Mouse (Mus musculus): ENCODE data around the gene Hmgcs1.
A peak's percentile ranks its signal among the peaks of the same experiment; 100 is the strongest.
"Not testable (repeated sequence)": the region's sequence is repeated elsewhere in the genome, so short reads cannot be mapped to it uniquely, and the experiment has no call there.

Hmgcs1 gene

GRCm38 (mm10) chr13:119690039-119690728, at the start of gene Hmgcs1:
Gene Hmgcs1 (plus strand): TSS chr13:119690379.
- DNase-seq (ENCODE audit: low read depth, low spot score): peak; percentile 99

GRCm38 (mm10) chr13:119640504-119640903, 49.7 kb upstream of the Hmgcs1 start:
- peak; percentile 60 for DNase-seq (ENCODE audit: low read depth, low spot score)

GRCm38 (mm10) chr13:119641145-119641544, 49.0 kb upstream of the Hmgcs1 start:
- no peak for DNase-seq (ENCODE audit: low read depth, low spot score)

DNA sequence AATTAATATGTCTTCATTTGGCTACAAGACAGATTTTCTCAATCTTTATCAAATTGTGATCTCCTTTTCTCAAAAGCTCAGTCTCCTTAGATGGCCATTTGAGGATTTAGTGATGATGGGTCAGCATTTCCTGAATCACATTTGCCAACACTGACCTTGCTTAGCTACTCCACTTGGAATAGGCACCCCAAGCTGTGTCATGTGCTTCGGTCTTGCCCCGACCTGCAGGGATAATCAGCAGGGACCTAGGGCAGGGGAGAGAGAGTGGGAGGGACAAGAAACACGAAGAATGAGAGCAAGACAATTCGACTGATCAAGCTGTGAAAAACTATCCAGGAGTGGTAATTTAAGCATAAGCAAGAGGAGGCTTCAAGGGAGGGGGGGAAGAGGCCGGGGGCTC, 45.4 kb upstream of the Hmgcs1 start:
- DNase-seq (ENCODE audit: low read depth, low spot score): no peak

DNA sequence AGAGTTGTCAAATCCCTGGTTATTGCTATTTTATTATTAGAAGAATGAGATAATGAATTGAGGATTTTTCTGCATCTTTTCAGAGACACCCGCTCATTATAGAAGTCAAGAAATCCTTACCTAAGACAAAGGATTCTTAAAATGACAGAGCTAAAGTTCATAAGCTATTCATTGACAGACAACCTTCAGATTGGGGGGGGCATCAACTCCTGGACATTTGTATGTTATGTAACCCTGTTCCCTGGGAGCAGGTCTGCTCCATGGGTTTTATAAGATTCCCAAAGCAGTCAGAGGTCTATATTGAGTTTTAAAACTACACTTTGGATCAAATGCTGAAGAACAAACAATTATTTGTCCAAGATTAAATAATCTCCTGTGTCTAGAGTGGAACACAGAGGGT, 43.7 kb upstream of the Hmgcs1 start:
- no peak for DNase-seq (ENCODE audit: low read depth, low spot score)

DNA sequence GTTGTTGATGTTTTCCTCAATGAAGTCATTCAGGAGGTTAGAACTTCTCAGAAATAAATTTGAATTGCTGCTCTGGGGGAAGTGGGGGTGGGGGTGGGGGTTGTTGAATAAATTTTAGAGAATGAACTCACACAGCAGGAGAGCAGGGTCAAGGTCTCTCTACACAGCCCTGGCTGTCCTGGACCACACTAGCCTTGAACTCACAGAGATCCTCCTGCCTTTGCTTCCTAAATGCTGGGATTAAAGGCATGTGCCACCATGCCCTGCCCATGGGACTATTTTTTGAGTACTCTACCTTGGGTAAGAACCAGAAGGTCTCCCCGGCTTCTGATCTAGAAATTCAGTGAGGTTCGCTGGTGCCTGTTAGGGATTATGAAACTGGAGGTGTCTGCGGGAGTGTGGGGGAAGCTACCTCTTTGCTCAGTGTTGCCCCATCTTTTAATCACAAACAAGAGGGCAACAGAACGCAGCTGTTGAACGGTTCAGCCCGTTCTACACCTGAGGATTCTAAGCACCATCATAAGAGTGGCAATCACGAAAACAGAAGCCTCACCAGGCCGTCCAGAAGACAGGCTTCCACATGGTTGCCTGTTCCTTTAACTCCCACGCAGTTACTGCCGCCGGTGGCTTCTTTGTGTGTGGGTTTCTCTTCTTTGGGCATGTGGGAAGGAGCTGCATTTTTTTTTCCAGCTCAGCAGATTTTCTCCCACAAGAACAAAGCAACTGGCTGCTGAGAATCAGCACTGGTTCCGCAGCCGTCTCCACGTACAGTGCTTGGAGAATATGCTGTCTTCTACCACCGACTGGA, 41.1 kb upstream of the Hmgcs1 start:
- DNase-seq (ENCODE audit: low read depth, low spot score): peak; percentile 40

DNA sequence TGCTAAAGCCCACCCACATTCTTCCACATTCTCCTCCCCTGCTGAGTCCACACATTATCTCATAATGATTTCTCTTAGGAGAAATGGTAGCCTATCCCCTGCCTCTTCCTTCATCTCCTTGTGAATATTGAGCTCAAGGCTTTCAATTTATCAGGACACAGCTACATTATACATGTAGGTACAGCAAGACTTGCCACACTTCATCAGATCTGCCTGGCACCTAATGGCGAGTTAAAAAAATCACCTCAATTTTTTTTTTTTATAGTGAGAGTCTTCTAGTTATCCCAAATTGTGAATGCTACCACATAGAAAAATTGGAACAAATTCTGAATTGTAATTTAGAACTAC, 40.5 kb upstream of the Hmgcs1 start:
- no peak for DNase-seq (ENCODE audit: low read depth, low spot score)

- no peak for DNase-seq (ENCODE audit: low read depth, low spot score)
Observed at GRCm38 (mm10) chr13:119654734-119655133, 35.4 kb upstream of the Hmgcs1 start.

- DNase-seq (ENCODE audit: low read depth, low spot score): no peak
Observed at GRCm38 (mm10) chr13:119656246-119656645, 33.9 kb upstream of the Hmgcs1 start.

- no peak for DNase-seq (ENCODE audit: low read depth, low spot score)
Observed at GRCm38 (mm10) chr13:119656846-119657416, 33.2 kb upstream of the Hmgcs1 start.

DNA sequence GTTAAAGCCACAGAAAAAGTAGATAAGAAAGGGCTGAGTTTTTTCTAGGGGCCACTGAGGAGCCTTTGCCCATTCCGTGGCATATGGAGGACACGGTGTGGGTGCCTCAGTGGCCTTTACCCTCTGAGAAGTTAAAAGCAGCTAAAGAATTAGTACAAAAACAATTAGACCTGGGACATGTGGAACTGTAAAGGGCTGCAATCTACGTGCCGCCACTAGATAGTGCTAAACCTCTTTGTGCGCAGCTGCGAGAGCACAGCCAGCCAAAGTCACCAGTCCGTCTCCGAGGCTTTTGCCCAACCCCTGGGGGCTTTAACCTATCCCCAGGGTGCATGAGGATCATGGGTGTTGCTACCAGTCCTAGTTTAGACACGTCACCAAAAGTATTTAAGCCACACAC, 28.8 kb upstream of the Hmgcs1 start:
- not testable (repeated sequence) for DNase-seq (ENCODE audit: low read depth, low spot score)

DNA sequence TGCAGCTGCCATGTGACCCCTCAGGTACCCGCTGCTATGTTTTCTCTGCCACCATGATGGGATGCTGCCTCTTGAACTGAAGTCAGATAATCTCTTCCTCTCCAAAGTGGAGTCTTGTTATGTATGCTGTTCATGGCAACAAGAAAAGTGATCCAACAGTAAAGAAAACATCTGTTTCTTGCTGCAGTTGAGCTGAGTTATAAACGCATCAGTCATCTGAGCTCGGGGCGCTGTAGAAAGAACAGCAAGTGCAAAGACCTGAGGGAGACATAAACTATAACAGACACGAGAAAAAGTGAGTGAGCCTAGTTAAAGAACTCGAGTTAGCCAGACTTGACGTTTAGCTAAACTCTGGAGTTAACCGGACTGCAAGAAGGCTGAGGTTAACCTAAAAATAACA, 11.4 kb upstream of the Hmgcs1 start:
- no peak for DNase-seq (ENCODE audit: low read depth, low spot score)

DNA sequence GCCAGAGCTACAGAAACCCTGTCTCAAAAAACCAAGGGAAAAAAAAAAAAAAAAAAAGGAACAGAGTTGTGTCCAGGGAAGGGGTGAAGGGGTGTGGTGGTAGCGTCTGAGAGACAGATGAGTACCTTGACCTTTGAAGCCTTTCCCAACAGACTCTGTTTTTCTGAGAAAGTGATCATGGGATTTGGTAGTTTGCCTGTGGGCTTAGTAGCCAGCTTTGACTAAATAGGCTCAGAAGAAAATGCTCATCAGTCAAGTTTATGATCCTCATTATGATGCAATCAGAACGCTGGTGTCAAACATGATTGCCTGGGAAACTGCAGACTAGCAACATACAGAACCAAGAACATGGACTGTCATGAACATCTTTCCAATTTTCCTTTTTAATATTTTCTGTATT, 10.5 kb upstream of the Hmgcs1 start:
- DNase-seq (ENCODE audit: low read depth, low spot score): no peak

GRCm38 (mm10) chr13:119681161-119681560, 9.0 kb upstream of the Hmgcs1 start:
- DNase-seq (ENCODE audit: low read depth, low spot score): peak; percentile 21

GRCm38 (mm10) chr13:119684416-119685177, 5.6 kb upstream of the Hmgcs1 start:
- DNase-seq (ENCODE audit: low read depth, low spot score): no peak

DNA sequence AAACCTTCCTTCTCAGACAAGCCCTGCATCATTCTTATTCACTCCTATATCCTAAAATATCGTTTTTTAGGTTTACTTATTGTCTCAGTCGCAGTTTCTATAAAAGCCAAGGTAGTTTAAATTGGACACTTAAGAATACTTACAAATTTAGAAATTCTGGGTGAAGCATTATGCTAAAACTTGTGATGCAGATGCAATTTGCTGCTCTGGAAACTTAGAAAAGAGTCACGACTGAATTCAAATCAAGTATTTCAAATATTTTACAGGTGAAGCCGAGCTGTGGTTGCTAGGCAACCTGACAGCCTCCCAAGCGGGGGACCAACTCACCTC, 505 bp upstream of the Hmgcs1 start:
- no peak for DNase-seq (ENCODE audit: low read depth, low spot score)

DNA sequence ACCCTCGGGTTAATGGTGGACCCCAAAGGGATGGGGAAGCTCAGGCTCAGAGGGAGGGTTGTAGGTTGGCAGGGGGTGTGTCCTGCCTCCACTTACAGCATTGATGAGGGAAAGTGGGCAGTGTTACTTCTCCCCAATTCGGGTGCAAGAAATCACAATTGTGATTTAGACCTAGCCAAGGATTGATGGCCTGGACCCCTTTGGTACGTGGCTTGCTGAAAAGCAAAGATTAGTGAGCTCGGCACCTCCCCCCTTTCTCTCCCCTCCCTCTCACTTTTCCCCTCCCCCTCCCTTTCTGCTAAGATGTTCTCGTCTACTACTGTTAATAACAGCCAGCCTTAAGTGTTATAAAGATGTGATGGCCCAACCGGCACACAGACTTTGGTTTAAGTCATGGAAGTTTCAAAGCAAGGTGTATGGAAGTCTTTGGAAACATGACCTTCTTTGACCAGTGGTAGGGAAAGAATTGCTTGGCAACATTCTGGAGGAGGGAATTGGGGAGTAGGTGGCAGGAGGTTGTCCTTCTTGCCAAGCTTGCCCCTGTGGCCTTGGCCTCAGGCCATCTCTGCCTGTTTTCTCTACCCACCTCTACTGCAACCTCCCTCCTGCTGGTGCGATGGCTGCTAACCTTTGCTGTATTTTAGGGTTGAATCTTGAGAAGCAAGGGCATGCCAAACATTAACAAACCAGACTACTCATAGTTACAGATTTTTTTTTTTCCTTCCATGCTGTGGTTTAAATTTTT, 869 bp downstream of the Hmgcs1 start:
- no peak for DNase-seq (ENCODE audit: low read depth, low spot score)

DNA sequence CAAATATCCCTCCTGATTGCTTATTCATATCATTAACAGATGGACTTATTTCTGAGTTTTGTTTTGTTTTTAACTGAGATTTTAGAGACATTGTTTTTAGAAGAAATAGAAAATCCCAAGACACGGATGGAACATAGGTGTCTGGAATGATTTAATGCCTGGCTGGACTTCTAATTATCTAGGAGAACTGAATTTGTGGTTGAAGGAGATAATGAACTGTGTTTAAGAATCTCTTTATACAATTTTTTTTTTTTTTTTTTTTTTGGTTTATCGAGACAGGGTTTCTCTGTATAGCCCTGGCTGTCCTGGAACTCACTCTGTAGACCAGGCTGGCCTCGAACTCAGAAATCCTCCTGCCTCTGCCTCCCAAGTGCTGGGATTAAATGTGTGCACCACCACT, 1.8 kb downstream of the Hmgcs1 start:
- DNase-seq (ENCODE audit: low read depth, low spot score): not testable (repeated sequence)

DNA sequence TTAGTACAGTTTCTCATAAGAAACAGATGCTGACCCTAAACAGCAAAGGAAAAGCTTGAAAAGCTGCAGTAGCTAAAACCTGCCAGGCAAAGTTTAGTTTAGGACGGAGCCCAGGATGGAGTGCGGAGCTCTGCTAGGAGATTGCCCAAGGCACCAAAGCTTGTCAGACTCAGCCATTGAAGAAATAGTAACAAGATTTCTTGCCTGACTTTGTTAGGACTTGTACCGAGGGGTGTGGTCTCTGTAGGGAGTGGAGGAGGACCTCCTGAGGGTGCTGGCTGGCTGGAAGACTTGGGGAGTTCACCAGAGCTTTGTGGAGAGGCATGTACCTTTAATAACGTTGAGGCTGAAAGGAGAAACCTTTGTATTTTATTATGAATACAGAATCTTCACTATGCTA, 5.5 kb downstream of the Hmgcs1 start:
- DNase-seq (ENCODE audit: low read depth, low spot score): no peak

GRCm38 (mm10) chr13:119696496-119696895, 6.3 kb downstream of the Hmgcs1 start:
- DNase-seq (ENCODE audit: low read depth, low spot score): no peak

DNA sequence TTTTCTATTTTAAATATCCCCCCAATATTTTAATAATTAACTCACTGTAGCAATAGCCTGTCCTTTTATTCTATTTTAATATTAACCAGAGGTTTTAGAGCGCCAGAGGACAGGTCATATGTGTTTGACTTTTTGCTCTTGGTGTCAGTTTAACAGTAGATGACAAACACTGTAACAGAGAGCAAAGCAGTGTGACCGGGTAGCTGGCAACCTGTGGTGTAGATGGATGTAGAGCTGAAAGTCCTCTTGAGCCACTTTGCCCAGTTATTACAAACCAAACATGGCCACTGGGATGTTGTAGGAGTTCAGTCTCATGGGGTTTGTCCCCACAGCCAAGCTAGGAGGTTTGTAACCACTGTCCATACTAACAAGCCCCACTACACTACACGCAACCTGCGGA, 8.3 kb downstream of the Hmgcs1 start:
- DNase-seq (ENCODE audit: low read depth, low spot score): no peak

- no peak for DNase-seq (ENCODE audit: low read depth, low spot score)
Observed at GRCm38 (mm10) chr13:119704280-119704679, 14.1 kb downstream of the Hmgcs1 start.
